Mouse (Mus musculus) E14TG2a.4 (cell line): ENCODE results near the gene Agrn.

ENCODE experiments used
- H3K27me3 ChIP-seq: 2 replicates; pipeline ENCODE4 v1.6.1; 2014; ENCODE audit warnings: low read length, control low read depth; ENCODE audit not compliant: insufficient read depth
- H3K36me3 ChIP-seq: 2 replicates; pipeline ENCODE4 v1.6.1; 2014; ENCODE audit warnings: low read length, control low read depth; ENCODE audit not compliant: insufficient read depth
- H3K4me1 ChIP-seq: replicated peaks from 2 replicates; pipeline ENCODE4 v1.6.1; 2014; ENCODE audit warnings: low read depth, low read length, control low read depth
- H3K4me3 ChIP-seq: replicated peaks from 2 replicates; pipeline ENCODE4 v1.5.1; 2014; ENCODE audit warnings: mild to moderate bottlenecking, low read length
- H3K9me3 ChIP-seq: 2 replicates; pipeline ENCODE4 v1.6.1; 2014; ENCODE audit warnings: low read length, control low read depth
- CTCF ChIP-seq: conservative IDR thresholded peaks from 2 replicates; pipeline ENCODE4 v1.5.1; 2014; ENCODE audit warnings: low read length
- NANOG ChIP-seq: IDR thresholded peaks from 2 replicates; pipeline ENCODE4 v1.6.1; 2014; ENCODE audit warnings: borderline replicate concordance, low read length, mixed read lengths
- POU5F1 ChIP-seq: IDR thresholded peaks from 2 replicates; pipeline ENCODE4 v1.6.1; 2014; ENCODE audit warnings: low read length, borderline replicate concordance

Agrn gene

GRCm38 (mm10) chr4:156185950-156186850 is 11.1 kb downstream of the Agrn start:
- H3K27me3 ChIP-seq: no peaks in the 10 kb centered on the region
- no peak for TF ChIP-seq POU5F1
- no peak for TF ChIP-seq NANOG
- TF ChIP-seq CTCF: no peak

GRCm38 (mm10) chr4:156185456-156185949 is 11.8 kb downstream of the Agrn start:
- peaks cover 86% of the 10 kb centered on the region for H3K36me3 ChIP-seq
- H3K27me3 ChIP-seq: no peaks in the 10 kb centered on the region
- peak overlapping the region; percentile 93 for H3K4me3 ChIP-seq
- TF ChIP-seq CTCF (no peak), POU5F1 (no peak), NANOG (no peak)
- peaks cover 31% of the 10 kb centered on the region for H3K9me3 ChIP-seq
- H3K4me1 ChIP-seq: peaks cover 75% of the 10 kb centered on the region

More at GRCm38 (mm10) chr4:156185950-156186850, 11.1 kb downstream of the Agrn start:
- H3K9me3 ChIP-seq: peaks cover 24% of the 10 kb centered on the region
- peaks cover 86% of the 10 kb centered on the region for H3K36me3 ChIP-seq
- H3K4me3 ChIP-seq: peak overlapping the region; percentile 93
- H3K4me1 ChIP-seq: peaks cover 82% of the 10 kb centered on the region

- H3K36me3 ChIP-seq: peaks cover 86% of the 10 kb centered on the region
- H3K9me3 ChIP-seq: peaks cover 42% of the 10 kb centered on the region
- H3K27me3 ChIP-seq: no peaks in the 10 kb centered on the region
- TF ChIP-seq NANOG (no peak), CTCF (no peak), POU5F1 (no peak)
- peak overlapping the region; percentile 93 for H3K4me3 ChIP-seq
- H3K4me1 ChIP-seq: peaks cover 69% of the 10 kb centered on the region
Measured at GRCm38 (mm10) chr4:156184291-156184954, 12.9 kb downstream of the Agrn start.

GRCm38 (mm10) chr4:156183747-156184146 is 13.5 kb downstream of the Agrn start:
- peaks cover 49% of the 10 kb centered on the region for H3K9me3 ChIP-seq
- H3K4me1 ChIP-seq: peaks cover 62% of the 10 kb centered on the region
- H3K27me3 ChIP-seq: no peaks in the 10 kb centered on the region
- H3K36me3 ChIP-seq: peaks cover 93% of the 10 kb centered on the region
- no peak overlapping the region for H3K4me3 ChIP-seq
- no peak for TF ChIP-seq NANOG
- TF ChIP-seq CTCF: no peak
- TF ChIP-seq POU5F1: no peak

GRCm38 (mm10) chr4:156177630-156178029 is 19.7 kb downstream of the Agrn start:
- Histone ChIP-seq H3K36me3 (peaks cover 100% of the 10 kb centered on the region), H3K9me3 (peaks cover 100% of the 10 kb centered on the region), H3K27me3 (no peaks in the 10 kb centered on the region), H3K4me3 (no peak overlapping the region; the same call in 1 of the 2 replicates), H3K4me1 (peaks cover 18% of the 10 kb centered on the region)
- TF ChIP-seq CTCF (no peak), NANOG (no peak), POU5F1 (no peak)

- Histone ChIP-seq H3K4me3 (no peak overlapping the region), H3K27me3 (no peaks in the 10 kb centered on the region), H3K9me3 (peaks cover 100% of the 10 kb centered on the region), H3K4me1 (peaks cover 30% of the 10 kb centered on the region), H3K36me3 (peaks cover 100% of the 10 kb centered on the region)
- TF ChIP-seq NANOG: no peak
Measured at GRCm38 (mm10) chr4:156171828-156172227, 25.5 kb downstream of the Agrn start.

- no peak overlapping the region for H3K4me3 ChIP-seq
- H3K36me3 ChIP-seq: peaks cover 100% of the 10 kb centered on the region
- peaks cover 99% of the 10 kb centered on the region for H3K9me3 ChIP-seq
- TF ChIP-seq POU5F1 (no peak), CTCF (no peak), NANOG (no peak)
- H3K4me1 ChIP-seq: peaks cover 31% of the 10 kb centered on the region
- no peaks in the 10 kb centered on the region for H3K27me3 ChIP-seq
Measured at GRCm38 (mm10) chr4:156169129-156169528, 28.2 kb downstream of the Agrn start.

- peaks cover 100% of the 10 kb centered on the region for H3K36me3 ChIP-seq
- H3K27me3 ChIP-seq: no peaks in the 10 kb centered on the region
- no peak overlapping the region for H3K4me3 ChIP-seq
- H3K4me1 ChIP-seq: peaks cover 27% of the 10 kb centered on the region
- H3K9me3 ChIP-seq: peaks cover 99% of the 10 kb centered on the region
- TF ChIP-seq CTCF (no peak), NANOG (no peak), POU5F1 (no peak)
Measured at GRCm38 (mm10) chr4:156168611-156169010, 28.7 kb downstream of the Agrn start.
